Mouse (Mus musculus) small intestine, adult 2 months (tissue): ENCODE results near the gene Lrrc8d.

Experiments
- CTCF ChIP-seq: fragments of 200-500 bp; IDR thresholded peaks from 2 replicates; pipeline ENCODE4 v1.5.1; 2012; ENCODE audit warnings: low read depth, mild to moderate bottlenecking, control low read depth, inconsistent platforms, low read length, moderate library complexity, mixed read lengths; ENCODE audit not compliant: insufficient replicate concordance, insufficient read length; ENCODE audit errors: extremely low read depth
- POLR2A ChIP-seq: fragments of 200-500 bp; IDR thresholded peaks from 2 replicates; pipeline ENCODE4 v1.6.1; 2012; ENCODE audit warnings: low read depth, mild to moderate bottlenecking, control low read depth, inconsistent platforms, low read length, moderate library complexity

- no peak for TF ChIP-seq CTCF
- TF ChIP-seq POLR2A, result no peak
Observed at GRCm38 (mm10) chr5:105704573-105704972, 4.8 kb downstream of the Lrrc8d start.
